Mouse (Mus musculus): ENCODE measurements around the gene Six3.

Six3 gene

DNA sequence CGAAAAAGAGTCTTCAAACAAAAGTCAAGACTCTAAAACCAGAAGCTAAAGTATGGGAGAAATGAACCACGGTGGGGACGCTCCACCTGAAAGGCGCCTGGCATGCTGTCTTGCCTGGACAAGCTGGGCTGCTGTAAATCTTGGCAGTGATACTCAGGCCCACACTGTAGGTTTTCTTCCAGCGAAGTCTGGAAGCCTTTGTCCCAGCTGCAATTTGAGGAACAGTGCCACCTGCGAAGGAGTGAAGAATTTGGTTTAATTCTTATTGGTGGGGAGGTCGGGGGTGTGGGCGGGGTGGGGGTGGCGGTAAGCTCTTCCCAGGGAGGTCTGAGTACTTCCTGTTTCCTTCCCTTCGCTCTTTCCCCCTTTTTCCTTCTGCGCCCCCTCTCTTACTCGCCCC, 31.9 kb downstream of the Six3 start:
- ChIA-PET POLR2A (interaction anchor here in 2 of 4 experiments (0.6 to 1.4 kb wide), 4 partner anchors 53 to 1551 kb away, joined by 3 to 5 read pairs (median 3); no protein-coding TSS in a partner anchor), CTCF (interaction anchor here (0.6 to 2.0 kb wide), 19 partner anchors 11 to 1628 kb away, joined by 3 to 13 read pairs (median 4); no protein-coding TSS in a partner anchor)

DNA sequence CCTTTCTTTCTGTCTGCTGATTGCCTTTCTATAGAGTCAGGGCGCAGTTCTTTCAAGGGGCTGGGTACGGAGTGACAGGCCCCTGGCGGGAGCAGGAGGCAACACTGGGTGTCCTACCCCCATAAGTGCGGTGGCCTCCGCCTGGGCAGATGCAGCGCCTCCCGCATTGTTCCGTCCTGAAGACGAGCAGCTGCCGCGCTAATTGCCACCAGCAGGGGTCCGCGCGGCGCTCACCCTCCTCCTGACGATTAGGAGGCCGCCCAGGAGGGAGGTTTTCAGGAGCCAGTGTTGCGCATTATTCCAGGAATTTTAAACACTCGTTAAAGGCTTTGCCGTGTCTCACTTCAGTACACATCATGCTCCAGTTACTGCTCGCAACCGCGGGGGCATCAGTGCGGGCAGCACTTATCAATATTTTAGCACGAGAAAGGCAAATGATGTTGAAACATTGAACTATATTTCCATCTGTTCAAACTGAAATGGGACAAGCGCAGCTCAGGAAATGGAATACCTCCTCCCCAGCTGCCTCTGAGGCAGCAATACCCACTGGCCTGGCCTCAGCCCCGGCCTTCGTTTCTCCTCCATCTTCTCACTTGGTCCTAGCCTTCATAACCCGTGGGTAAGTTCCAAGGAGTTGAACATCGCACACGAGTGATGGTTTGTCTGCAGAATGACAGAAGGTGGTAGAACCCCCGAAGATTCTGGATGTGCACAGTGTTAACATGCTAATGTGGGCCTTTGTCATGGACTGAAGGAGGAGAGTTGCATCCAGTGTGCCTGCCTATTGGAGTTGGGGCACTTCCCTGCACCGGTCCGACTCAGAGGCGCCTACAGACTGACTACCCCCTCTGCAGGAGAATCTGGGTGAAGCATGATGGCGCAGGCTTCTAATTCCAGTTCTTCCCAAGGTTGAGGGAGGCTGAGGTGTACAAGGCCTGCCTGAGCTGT, 32.6 kb downstream of the Six3 start:
- CTCF ChIA-PET, result interaction anchor here (0.6 to 2.0 kb wide), 20 partner anchors 11 to 1629 kb away, joined by 3 to 13 read pairs (median 4); no protein-coding TSS in a partner anchor
- POLR2A ChIA-PET, result interaction anchor here in 2 of 4 experiments (0.6 to 1.4 kb wide), 4 partner anchors 54 to 1552 kb away, joined by 3 to 5 read pairs (median 3); no protein-coding TSS in a partner anchor

DNA sequence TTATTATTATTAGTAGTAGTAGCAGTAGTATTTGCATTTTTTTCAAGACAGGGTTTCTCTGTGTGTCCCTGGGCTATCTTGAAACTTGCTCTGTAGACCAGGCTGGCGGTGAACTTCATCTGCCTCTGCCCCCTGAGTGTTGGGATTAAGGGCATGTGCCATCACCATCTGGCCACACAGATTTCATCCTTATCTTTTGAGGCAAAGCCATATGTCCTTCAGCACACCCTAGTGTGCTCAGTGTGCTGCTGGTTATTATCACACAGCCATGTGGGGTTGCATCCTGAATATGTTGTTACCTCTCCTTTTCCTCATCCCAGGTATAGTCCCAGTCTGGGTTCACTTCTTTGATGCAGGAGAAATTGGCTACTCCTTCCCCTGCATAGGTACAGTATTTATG, 46.6 kb downstream of the Six3 start:
- POLR2A ChIA-PET, result no interaction called here

DNA sequence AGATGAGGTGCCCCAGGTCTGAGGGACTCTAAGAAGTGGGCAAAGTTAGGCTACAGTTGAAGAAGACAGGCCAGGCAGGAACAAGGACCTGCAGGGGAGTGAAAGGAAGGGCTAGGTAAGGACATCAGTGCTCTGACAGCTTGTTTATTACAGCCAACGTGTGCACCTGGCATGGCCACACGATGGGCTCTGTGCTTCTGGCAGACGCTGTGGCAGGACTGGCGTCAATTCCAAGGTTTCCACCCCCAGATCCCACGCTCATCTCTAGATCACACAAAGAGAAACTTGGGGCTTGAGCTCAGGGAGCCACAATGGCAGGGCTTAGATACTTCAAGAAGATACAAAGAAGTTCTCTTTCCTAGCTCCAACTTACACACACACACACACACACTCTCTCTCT, 48.1 kb downstream of the Six3 start:
- ChIA-PET POLR2A (no interaction called here), CTCF (interaction anchor here in 2 of 4 experiments (0.6 kb wide), 2 partner anchors 474 to 1606 kb away, joined by 3 read pairs; no protein-coding TSS in a partner anchor)

More for the DNA sequence above, 46.6 kb downstream of the Six3 start:
- CTCF ChIA-PET, result no interaction called here

DNA sequence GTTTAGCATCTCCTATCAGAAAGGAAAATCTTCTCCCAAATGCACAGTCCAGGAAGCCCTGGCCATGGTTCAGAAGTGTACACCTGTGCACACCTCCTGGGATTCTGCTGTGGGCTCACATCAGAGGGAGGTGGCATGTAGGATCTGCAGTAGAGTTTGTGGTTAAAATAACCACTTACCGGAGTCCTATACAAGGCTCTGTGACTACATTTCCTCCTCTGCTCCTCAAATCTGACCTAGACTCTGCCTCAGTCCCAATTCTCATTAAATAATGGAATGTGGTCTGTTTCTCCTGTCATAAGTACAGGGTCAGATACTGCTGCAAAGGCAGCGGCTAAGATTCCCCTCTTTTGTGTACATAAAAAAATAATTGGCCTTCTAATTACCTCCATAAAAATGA, 50.8 kb downstream of the Six3 start:
- CTCF ChIA-PET, result interaction anchor here (0.5 to 1.6 kb wide), 54 partner anchors 8 to 641 kb away, joined by 3 to 17 read pairs (median 4); partner anchors contain the start of gene Six2 (in 2 of the 4)
- POLR2A ChIA-PET, result interaction anchor here in 1 of 4 experiments (1.0 kb wide), 1 partner anchor 8 kb away, joined by 3 read pairs; no protein-coding TSS in a partner anchor

DNA sequence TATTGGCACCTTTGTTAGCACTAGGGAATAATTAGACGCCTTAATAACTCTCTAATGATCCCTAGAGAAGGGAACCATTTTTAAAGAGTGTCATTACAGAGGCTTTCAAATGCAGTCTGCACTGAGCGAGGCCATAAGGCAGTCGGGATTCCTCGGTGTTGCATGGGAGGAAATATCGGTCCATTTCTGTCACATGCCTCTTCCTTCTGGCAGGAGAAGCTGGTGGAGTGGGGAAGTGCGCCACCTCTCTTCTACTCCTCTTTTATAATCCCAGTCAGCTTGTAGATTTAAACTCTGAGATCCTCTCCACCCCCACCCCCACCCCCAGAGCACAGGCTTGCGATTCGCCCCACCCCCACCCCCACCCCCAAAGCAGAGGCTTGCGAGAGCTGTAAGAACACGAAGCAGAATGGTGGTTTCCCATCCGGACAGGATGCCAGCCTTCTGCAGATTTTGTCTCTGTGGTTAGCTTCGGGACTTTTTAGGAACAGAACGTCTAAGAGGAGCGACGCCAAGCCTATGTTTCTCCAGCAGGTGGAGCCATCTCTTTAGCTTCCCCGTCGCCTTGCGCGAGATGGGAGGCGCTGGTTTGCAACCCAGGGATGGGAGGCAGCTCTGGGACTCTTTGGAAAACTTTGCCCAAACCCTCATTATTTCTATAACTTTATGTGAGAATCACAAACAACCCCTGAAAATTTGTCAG, 51.4 kb downstream of the Six3 start:
- ChIA-PET POLR2A (interaction anchor here in 2 of 4 experiments (0.6 to 1.0 kb wide), 5 partner anchors 8 to 1107 kb away, joined by 3 to 4 read pairs (median 3); no protein-coding TSS in a partner anchor), CTCF (interaction anchor here (0.5 to 1.6 kb wide), 82 partner anchors 8 to 1486 kb away, joined by 3 to 17 read pairs (median 4); partner anchors contain the start of gene Six2 (in 2 of the 4))

All from embryonic stem cell, embryonic (primary cell).